Mouse (Mus musculus): ENCODE measurements around the gene Rassf3. TPM values are rescaled to one million over a fixed set of nuclear protein-coding genes. Genes with fewer than 3 reads are reported as not detected.
A peak's percentile ranks its signal among the peaks of the same experiment; 100 is the strongest.

Gene Rassf3
- polyA plus RNA-seq, 2 experiments, result 20.7 to 23.2 TPM

DNA sequence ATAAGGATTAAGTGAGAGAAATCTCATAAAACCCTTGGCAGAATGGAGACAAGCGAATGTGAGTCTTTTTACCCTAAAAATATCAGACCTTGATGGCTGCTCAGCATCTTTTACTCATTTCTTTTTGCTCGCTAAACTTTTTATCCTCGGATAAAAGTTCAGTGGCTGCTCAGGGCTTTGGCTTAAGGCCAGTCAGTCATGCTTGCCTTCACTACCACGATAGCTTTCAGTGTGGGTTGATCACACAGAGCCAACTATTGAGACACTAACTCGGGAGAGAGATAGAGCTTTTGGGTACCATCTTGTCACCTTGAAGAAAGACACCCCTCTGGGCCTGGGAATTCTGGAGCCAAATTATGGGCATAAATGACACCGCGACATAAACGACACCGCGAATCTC lies 5.0 kb upstream of the Rassf3 start:
- DNase-seq (ENCODE audit: low spot score), result no peak
- 64% methylated on average over 10 of the region's 10 CpGs for WGBS
- Histone ChIP-seq H3K36me3 (ENCODE audit: control insufficient read depth, insufficient read depth, low read length) (no peaks in the 10 kb centered on the region), H3K4me2 (replicated peaks; ENCODE audit: low read depth, low read length, severe bottlenecking) (no peak overlapping the region), H3K27me3 (ENCODE audit: control insufficient read depth, insufficient read depth, low read length) (no peaks in the 10 kb centered on the region), H3K4me3 (replicated peaks; ENCODE audit: low read length) (no peak overlapping the region), H3K27ac (replicated peaks; ENCODE audit: low read depth, low read length) (no peak overlapping the region), H3K9me3 (ENCODE audit: control insufficient read depth, low read length) (no peaks in the 10 kb centered on the region), H3K9ac (ENCODE audit: low read depth, low read length, severe bottlenecking) (no peak overlapping the region), H3K4me1 (ENCODE audit: control insufficient read depth, insufficient read depth, low read length) (no peaks in the 10 kb centered on the region)
- TF ChIP-seq POLR2A (IDR thresholded peaks at IDR 0.05; ENCODE audit: borderline replicate concordance, extremely low read depth, insufficient read depth, insufficient read length), result no peak
- no peak for ATAC-seq (ENCODE audit: low FRiP score, low read depth)

DNA sequence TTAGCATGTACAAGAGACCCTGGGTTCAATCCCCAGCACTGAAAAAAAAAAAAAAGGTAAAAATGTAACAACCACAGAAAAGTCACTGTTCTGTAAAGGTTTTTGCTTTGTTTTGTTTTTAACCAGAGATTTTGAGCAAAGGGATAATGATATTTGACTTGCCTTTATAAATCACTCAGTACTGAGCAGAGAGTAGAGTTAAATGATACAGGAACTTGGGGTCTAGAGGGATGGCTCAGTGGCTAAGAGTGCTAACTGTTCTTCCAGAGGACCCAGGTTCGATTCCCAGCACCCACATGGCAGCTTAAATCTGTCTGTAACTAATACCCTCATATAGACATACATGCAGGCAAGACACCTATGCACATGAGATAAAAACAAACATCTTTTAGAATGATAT lies 3.8 kb upstream of the Rassf3 start:
- no peaks in the 10 kb centered on the region for H3K4me1 ChIP-seq (ENCODE audit: control insufficient read depth, insufficient read depth, low read length)
- WGBS, result 84% methylated on average over 1 of the region's 1 CpGs
- H3K27ac ChIP-seq (replicated peaks; ENCODE audit: low read depth, low read length), result no peak overlapping the region
- no peaks in the 10 kb centered on the region for H3K27me3 ChIP-seq (ENCODE audit: control insufficient read depth, insufficient read depth, low read length)
- no peaks in the 10 kb centered on the region for H3K9me3 ChIP-seq (ENCODE audit: control insufficient read depth, low read length)
- no peak overlapping the region for H3K4me2 ChIP-seq (replicated peaks; ENCODE audit: low read depth, low read length, severe bottlenecking)
- H3K9ac ChIP-seq (ENCODE audit: low read depth, low read length, severe bottlenecking), result no peak overlapping the region
- no peak for TF ChIP-seq POLR2A (IDR thresholded peaks at IDR 0.05; ENCODE audit: borderline replicate concordance, extremely low read depth, insufficient read depth, insufficient read length)
- ATAC-seq (ENCODE audit: low FRiP score, low read depth) (no peak), DNase-seq (ENCODE audit: low spot score) (no peak)
- H3K36me3 ChIP-seq (ENCODE audit: control insufficient read depth, insufficient read depth, low read length), result no peaks in the 10 kb centered on the region
- no peak overlapping the region for H3K4me3 ChIP-seq (replicated peaks; ENCODE audit: low read length)

DNA sequence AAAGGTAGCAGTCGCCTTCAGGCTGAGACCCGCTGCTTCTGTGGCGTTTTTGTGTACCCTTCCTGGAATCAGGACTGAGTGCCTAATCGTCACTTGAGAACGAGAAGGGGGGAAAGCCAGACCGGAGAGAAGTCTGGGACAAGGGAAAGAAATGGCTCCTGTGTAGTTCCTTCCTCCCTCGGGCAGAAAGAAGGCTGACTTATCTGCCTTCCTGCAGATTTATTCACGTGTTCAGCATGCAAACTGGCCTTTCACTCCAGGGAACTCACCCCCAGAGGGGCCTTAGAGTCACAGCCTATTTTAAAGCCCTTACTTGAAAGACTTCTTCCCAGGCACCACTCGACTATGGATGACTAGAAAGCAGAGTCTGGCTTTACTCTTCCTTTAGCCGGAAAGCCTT lies 1.3 kb upstream of the Rassf3 start:
- ATAC-seq (ENCODE audit: low FRiP score, low read depth), result no peak
- Histone ChIP-seq H3K27me3 (ENCODE audit: control insufficient read depth, insufficient read depth, low read length) (no peaks in the 10 kb centered on the region), H3K9me3 (ENCODE audit: control insufficient read depth, low read length) (no peaks in the 10 kb centered on the region), H3K4me3 (replicated peaks; ENCODE audit: low read length) (no peak overlapping the region), H3K4me2 (replicated peaks; ENCODE audit: low read depth, low read length, severe bottlenecking) (0 out of 2 replicates have a peak overlapping the region, but pooled peaks have one; percentile 83), H3K27ac (replicated peaks; ENCODE audit: low read depth, low read length) (peak overlapping the region; percentile 40), H3K4me1 (ENCODE audit: control insufficient read depth, insufficient read depth, low read length) (peaks cover 21% of the 10 kb centered on the region), H3K36me3 (ENCODE audit: control insufficient read depth, insufficient read depth, low read length) (no peaks in the 10 kb centered on the region), H3K9ac (ENCODE audit: low read depth, low read length, severe bottlenecking) (no peak overlapping the region)
- 19% methylated on average over 10 of the region's 10 CpGs for WGBS
- TF ChIP-seq POLR2A (IDR thresholded peaks at IDR 0.05; ENCODE audit: borderline replicate concordance, extremely low read depth, insufficient read depth, insufficient read length), result no peak
- DNase-seq (ENCODE audit: low spot score), result no peak

DNA sequence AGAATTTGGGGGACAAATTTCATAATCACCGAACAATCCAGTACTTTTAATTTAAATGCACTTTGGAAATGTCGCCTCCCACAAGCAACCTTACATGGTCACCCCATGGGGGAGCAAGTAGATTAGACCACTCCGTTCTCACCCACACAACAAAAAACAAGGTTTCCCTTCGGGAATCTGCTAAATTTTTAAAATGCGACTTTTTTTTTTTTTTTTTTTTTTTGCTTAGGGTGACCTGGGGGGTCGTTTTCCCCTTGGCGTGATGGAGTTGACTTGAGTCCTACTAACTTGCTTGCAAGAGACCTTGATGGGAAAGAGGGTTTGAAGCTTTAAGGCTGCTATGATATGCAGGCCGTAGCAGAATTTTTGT lies 806 bp upstream of the Rassf3 start:
- no peak for TF ChIP-seq POLR2A (IDR thresholded peaks at IDR 0.05; ENCODE audit: borderline replicate concordance, extremely low read depth, insufficient read depth, insufficient read length)
- no peaks in the 10 kb centered on the region for H3K36me3 ChIP-seq (ENCODE audit: control insufficient read depth, insufficient read depth, low read length)
- 0 out of 2 replicates have a peak overlapping the region, but pooled peaks have one; percentile 67 for H3K27ac ChIP-seq (replicated peaks; ENCODE audit: low read depth, low read length)
- H3K4me1 ChIP-seq (ENCODE audit: control insufficient read depth, insufficient read depth, low read length), result peaks cover 22% of the 10 kb centered on the region
- 17% methylated on average over 8 of the region's 8 CpGs for WGBS
- H3K27me3 ChIP-seq (ENCODE audit: control insufficient read depth, insufficient read depth, low read length), result no peaks in the 10 kb centered on the region
- H3K9ac ChIP-seq (ENCODE audit: low read depth, low read length, severe bottlenecking), result peak overlapping the region; percentile 45; the same call in 1 of the 2 replicates
- peak overlapping the region; percentile 83 for H3K4me2 ChIP-seq (replicated peaks; ENCODE audit: low read depth, low read length, severe bottlenecking)
- DNase-seq (ENCODE audit: low spot score), result no peak
- ATAC-seq (ENCODE audit: low FRiP score, low read depth), result no peak
- H3K9me3 ChIP-seq (ENCODE audit: control insufficient read depth, low read length), result no peaks in the 10 kb centered on the region
- H3K4me3 ChIP-seq (replicated peaks; ENCODE audit: low read length), result peak overlapping the region; percentile 89

- H3K9me3 ChIP-seq (ENCODE audit: control insufficient read depth, low read length), result no peaks in the 10 kb centered on the region
- ATAC-seq (ENCODE audit: low FRiP score, low read depth) (no peak; the same call in 1 of the 2 replicates), DNase-seq (ENCODE audit: low spot score) (no peak)
- H3K27ac ChIP-seq (replicated peaks; ENCODE audit: low read depth, low read length), result peak overlapping the region; percentile 77
- H3K4me2 ChIP-seq (replicated peaks; ENCODE audit: low read depth, low read length, severe bottlenecking), result peak overlapping the region; percentile 83
- peak overlapping the region; percentile 77 for H3K9ac ChIP-seq (ENCODE audit: low read depth, low read length, severe bottlenecking)
- H3K27me3 ChIP-seq (ENCODE audit: control insufficient read depth, insufficient read depth, low read length), result no peaks in the 10 kb centered on the region
- peaks cover 28% of the 10 kb centered on the region for H3K4me1 ChIP-seq (ENCODE audit: control insufficient read depth, insufficient read depth, low read length)
- WGBS, result 0% methylated on average over 24 of the region's 45 CpGs
- no peaks in the 10 kb centered on the region for H3K36me3 ChIP-seq (ENCODE audit: control insufficient read depth, insufficient read depth, low read length)
- no peak for TF ChIP-seq POLR2A (IDR thresholded peaks at IDR 0.05; ENCODE audit: borderline replicate concordance, extremely low read depth, insufficient read depth, insufficient read length)
- H3K4me3 ChIP-seq (replicated peaks; ENCODE audit: low read length), result peak overlapping the region; percentile 89
Measured at GRCm38 (mm10) chr10:121475672-121476146, 438 bp downstream of the Rassf3 start.
